Mouse (Mus musculus): ENCODE data around the gene Pon3. TPM values are rescaled to one million over a fixed set of nuclear protein-coding genes. Genes with fewer than 3 reads are reported as not detected.

Gene Pon3
- polyA plus RNA-seq (2014; fragmentation: Nextera tagmentation; extraction: Ambion mirVana): 4.6 and 5.9 TPM in 2 replicates

GRCm38 (mm10) chr6:5255722-5256451, at the start of gene Pon3:
Gene Pon3 (minus strand): TSS chr6:5256286.
- H3K36me3 ChIP-seq (ENCODE audit: control insufficient read depth, insufficient read depth, low read length): no peaks in the 10 kb centered on the region
- ATAC-seq (ENCODE audit: insufficient read depth, low FRiP score, low TSS enrichment): no peak
- peak within 1 kb of the TSS; percentile 29; the same call in 1 of the 2 replicates for H3K9ac ChIP-seq (ENCODE audit: low read length)
- peak within 1 kb of the TSS; percentile 21; the same call in 1 of the 2 replicates for H3K4me3 ChIP-seq (ENCODE audit: low read depth, low read length)
- H3K4me2 ChIP-seq (ENCODE audit: low read depth): peak within 1 kb of the TSS; percentile 44
- H3K27ac ChIP-seq (ENCODE audit: low read depth, low read length): no peak within 1 kb of the TSS
- 11% methylated on average over 16 of the region's 16 CpGs for WGBS
- no peaks in the 10 kb centered on the region for H3K4me1 ChIP-seq (ENCODE audit: control insufficient read depth, insufficient read depth, low read length)
- DNase-seq (ENCODE audit: low spot score): peak; percentile 34
- no peaks in the 10 kb centered on the region for H3K9me3 ChIP-seq (ENCODE audit: control insufficient read depth, low read length)
- H3K27me3 ChIP-seq (ENCODE audit: control insufficient read depth, insufficient read depth, low read length): no peaks in the 10 kb centered on the region

GRCm38 (mm10) chr6:5304956-5305355, 48.9 kb upstream of the Pon3 start:
- no peak overlapping the region for H3K9ac ChIP-seq (ENCODE audit: low read length)
- H3K27me3 ChIP-seq (ENCODE audit: control insufficient read depth, insufficient read depth, low read length): no peaks in the 10 kb centered on the region
- no peaks in the 10 kb centered on the region for H3K4me1 ChIP-seq (ENCODE audit: control insufficient read depth, insufficient read depth, low read length)
- 85% methylated on average over 8 of the region's 8 CpGs for WGBS
- DNase-seq (ENCODE audit: low spot score): no peak
- no peak overlapping the region for H3K4me3 ChIP-seq (ENCODE audit: low read depth, low read length)
- ATAC-seq (ENCODE audit: insufficient read depth, low FRiP score, low TSS enrichment): no peak
- no peak overlapping the region for H3K4me2 ChIP-seq (ENCODE audit: low read depth)
- H3K27ac ChIP-seq (ENCODE audit: low read depth, low read length): no peak overlapping the region
- H3K9me3 ChIP-seq (ENCODE audit: control insufficient read depth, low read length): no peaks in the 10 kb centered on the region
- no peaks in the 10 kb centered on the region for H3K36me3 ChIP-seq (ENCODE audit: control insufficient read depth, insufficient read depth, low read length)

- WGBS: 89% methylated on average over 8 of the region's 8 CpGs
- ATAC-seq (ENCODE audit: insufficient read depth, low FRiP score, low TSS enrichment): no peak
- DNase-seq (ENCODE audit: low spot score): no peak
- H3K27me3 ChIP-seq (ENCODE audit: control insufficient read depth, insufficient read depth, low read length): no peaks in the 10 kb centered on the region
- H3K36me3 ChIP-seq (ENCODE audit: control insufficient read depth, insufficient read depth, low read length): no peaks in the 10 kb centered on the region
- no peaks in the 10 kb centered on the region for H3K4me1 ChIP-seq (ENCODE audit: control insufficient read depth, insufficient read depth, low read length)
- H3K4me2 ChIP-seq (ENCODE audit: low read depth): no peak overlapping the region
- no peak overlapping the region for H3K4me3 ChIP-seq (ENCODE audit: low read depth, low read length)
- H3K9ac ChIP-seq (ENCODE audit: low read length): no peak overlapping the region
- H3K9me3 ChIP-seq (ENCODE audit: control insufficient read depth, low read length): no peaks in the 10 kb centered on the region
- no peak overlapping the region for H3K27ac ChIP-seq (ENCODE audit: low read depth, low read length)
Observed at GRCm38 (mm10) chr6:5300629-5301028, 44.5 kb upstream of the Pon3 start.

- Histone ChIP-seq H3K27me3 (ENCODE audit: control insufficient read depth, insufficient read depth, low read length) (no peaks in the 10 kb centered on the region), H3K9ac (ENCODE audit: low read length) (no peak overlapping the region), H3K36me3 (ENCODE audit: control insufficient read depth, insufficient read depth, low read length) (no peaks in the 10 kb centered on the region), H3K4me2 (ENCODE audit: low read depth) (no peak overlapping the region), H3K4me1 (ENCODE audit: control insufficient read depth, insufficient read depth, low read length) (no peaks in the 10 kb centered on the region), H3K9me3 (ENCODE audit: control insufficient read depth, low read length) (no peaks in the 10 kb centered on the region), H3K4me3 (ENCODE audit: low read depth, low read length) (no peak overlapping the region), H3K27ac (ENCODE audit: low read depth, low read length) (no peak overlapping the region)
- 65% methylated on average over 5 of the region's 5 CpGs for WGBS
- no peak for ATAC-seq (ENCODE audit: insufficient read depth, low FRiP score, low TSS enrichment)
- DNase-seq (ENCODE audit: low spot score): no peak
Observed at GRCm38 (mm10) chr6:5299561-5299960, 43.5 kb upstream of the Pon3 start.

GRCm38 (mm10) chr6:5298092-5298554, 42.0 kb upstream of the Pon3 start, which contains the start of gene Pon2:
Gene Pon2 (minus strand): TSS chr6:5298455.
- Histone ChIP-seq H3K36me3 (ENCODE audit: control insufficient read depth, insufficient read depth, low read length) (no peaks in the 10 kb centered on the region), H3K9me3 (ENCODE audit: control insufficient read depth, low read length) (no peaks in the 10 kb centered on the region), H3K27ac (ENCODE audit: low read depth, low read length) (peak within 1 kb of the TSS; percentile 53; the same call in 1 of the 2 replicates), H3K4me1 (ENCODE audit: control insufficient read depth, insufficient read depth, low read length) (no peaks in the 10 kb centered on the region), H3K27me3 (ENCODE audit: control insufficient read depth, insufficient read depth, low read length) (no peaks in the 10 kb centered on the region), H3K4me3 (ENCODE audit: low read depth, low read length) (peak within 1 kb of the TSS; percentile 58), H3K9ac (ENCODE audit: low read length) (peak within 1 kb of the TSS; percentile 73), H3K4me2 (ENCODE audit: low read depth) (peak within 1 kb of the TSS; percentile 67)
- WGBS: under 1% methylated on average over 26 of the region's 47 CpGs
- ATAC-seq (ENCODE audit: insufficient read depth, low FRiP score, low TSS enrichment) (peak; percentile 94), DNase-seq (ENCODE audit: low spot score) (peak; percentile 84)

- Histone ChIP-seq H3K9ac (ENCODE audit: low read length) (peak overlapping the region; percentile 73), H3K4me2 (ENCODE audit: low read depth) (peak overlapping the region; percentile 67), H3K27ac (ENCODE audit: low read depth, low read length) (peak overlapping the region; percentile 53; the same call in 1 of the 2 replicates), H3K9me3 (ENCODE audit: control insufficient read depth, low read length) (no peaks in the 10 kb centered on the region), H3K27me3 (ENCODE audit: control insufficient read depth, insufficient read depth, low read length) (no peaks in the 10 kb centered on the region), H3K4me3 (ENCODE audit: low read depth, low read length) (peak overlapping the region; percentile 58), H3K4me1 (ENCODE audit: control insufficient read depth, insufficient read depth, low read length) (no peaks in the 10 kb centered on the region), H3K36me3 (ENCODE audit: control insufficient read depth, insufficient read depth, low read length) (no peaks in the 10 kb centered on the region)
- ATAC-seq (ENCODE audit: insufficient read depth, low FRiP score, low TSS enrichment) (peak; percentile 60), DNase-seq (ENCODE audit: low spot score) (peak; percentile 57)
- 7% methylated on average over 24 of the region's 25 CpGs for WGBS
Observed at GRCm38 (mm10) chr6:5297321-5298091, 41.4 kb upstream of the Pon3 start.

GRCm38 (mm10) chr6:5296067-5296466, 40.0 kb upstream of the Pon3 start:
- Histone ChIP-seq H3K4me3 (ENCODE audit: low read depth, low read length) (no peak overlapping the region), H3K4me1 (ENCODE audit: control insufficient read depth, insufficient read depth, low read length) (no peaks in the 10 kb centered on the region), H3K27me3 (ENCODE audit: control insufficient read depth, insufficient read depth, low read length) (no peaks in the 10 kb centered on the region), H3K9me3 (ENCODE audit: control insufficient read depth, low read length) (no peaks in the 10 kb centered on the region), H3K4me2 (ENCODE audit: low read depth) (no peak overlapping the region), H3K9ac (ENCODE audit: low read length) (no peak overlapping the region), H3K27ac (ENCODE audit: low read depth, low read length) (no peak overlapping the region), H3K36me3 (ENCODE audit: control insufficient read depth, insufficient read depth, low read length) (no peaks in the 10 kb centered on the region)
- DNase-seq (ENCODE audit: low spot score) (no peak), ATAC-seq (ENCODE audit: insufficient read depth, low FRiP score, low TSS enrichment) (no peak)
- WGBS: 95% methylated on average over 7 of the region's 7 CpGs

- H3K36me3 ChIP-seq (ENCODE audit: control insufficient read depth, insufficient read depth, low read length): no peaks in the 10 kb centered on the region
- WGBS: 92% methylated on average over 16 of the region's 16 CpGs
- H3K9me3 ChIP-seq (ENCODE audit: control insufficient read depth, low read length): no peaks in the 10 kb centered on the region
- DNase-seq (ENCODE audit: low spot score) (no peak), ATAC-seq (ENCODE audit: insufficient read depth, low FRiP score, low TSS enrichment) (no peak)
- no peak overlapping the region for H3K4me3 ChIP-seq (ENCODE audit: low read depth, low read length)
- no peak overlapping the region for H3K4me2 ChIP-seq (ENCODE audit: low read depth)
- no peak overlapping the region for H3K9ac ChIP-seq (ENCODE audit: low read length)
- H3K27me3 ChIP-seq (ENCODE audit: control insufficient read depth, insufficient read depth, low read length): no peaks in the 10 kb centered on the region
- no peaks in the 10 kb centered on the region for H3K4me1 ChIP-seq (ENCODE audit: control insufficient read depth, insufficient read depth, low read length)
- H3K27ac ChIP-seq (ENCODE audit: low read depth, low read length): no peak overlapping the region
Observed at GRCm38 (mm10) chr6:5294659-5295449, 38.8 kb upstream of the Pon3 start.

All from neural tube, embryonic 11.5 days (tissue).